12 mouse cellular contexts compared by ENCODE assay signal in genomic region chr4:125125361-125125921, GRCm38 (mm10). TPM values are rescaled to one million over a fixed set of nuclear protein-coding genes. Genes with fewer than 3 reads are reported as not detected.
DNase-seq lines count a peak whose midpoint lies in the region; ATAC-seq and TF ChIP-seq lines count a peak whose summit lies in the region.
"Had no signal": no experiment of that assay in that cellular context is flagged by ENCODE, and none has a peak within 500 bp of the region (broad histone marks: within the 10 kb centered on the region; RNA-seq: fewer than 3 reads in every experiment).

No protein-coding gene starts in this region.

- no peak overlapping the region; the same call in 1 of the 2 replicates for H3K9ac ChIP-seq in intestine, postnatal 0 days (ENCODE audit: low read depth, low read length)
- H3K9ac ChIP-seq: limb, embryonic 13.5 days; midbrain, embryonic 15.5 days had no signal

- no peak for TF ChIP-seq CTCF in intestine, postnatal 0 days (IDR thresholded peaks at IDR 0.05; ENCODE audit: low read depth)

- 73% methylated on average over 7 of the region's 7 CpGs for WGBS in heart, embryonic 10.5 days
- 54% methylated on average over 7 of the region's 7 CpGs for WGBS in intestine, postnatal 0 days

- no peak overlapping the region for H3K4me3 ChIP-seq in heart, embryonic 10.5 days
- no peak overlapping the region for H3K4me3 ChIP-seq in intestine, postnatal 0 days (ENCODE audit: low read depth, low read length)
- H3K4me3 ChIP-seq: limb, embryonic 13.5 days; midbrain, embryonic 15.5 days had no signal

- peaks cover 63% of the 10 kb centered on the region for H3K4me1 ChIP-seq in heart, embryonic 10.5 days
- H3K4me1 ChIP-seq in intestine, postnatal 0 days (replicated peaks; ENCODE audit: control insufficient read depth, insufficient read depth, low read length), result peaks cover 23% of the 10 kb centered on the region

- H3K27ac ChIP-seq in heart, embryonic 10.5 days, result peak overlapping the region; percentile 78; the same call in 1 of the 2 replicates
- peak overlapping the region; percentile 72 for H3K27ac ChIP-seq in intestine, postnatal 0 days (ENCODE audit: low read depth, low read length)
- H3K27ac ChIP-seq: limb, embryonic 13.5 days; midbrain, embryonic 15.5 days had no signal

- H3K9me3 ChIP-seq in heart, embryonic 10.5 days, result no peaks in the 10 kb centered on the region
- no peaks in the 10 kb centered on the region for H3K9me3 ChIP-seq in intestine, postnatal 0 days (ENCODE audit: control insufficient read depth)
- H3K9me3 ChIP-seq: limb, embryonic 13.5 days; midbrain, embryonic 15.5 days had no signal

- peaks cover 6% of the 10 kb centered on the region; the same call in 1 of the 2 replicates for H3K36me3 ChIP-seq in heart, embryonic 10.5 days
- H3K36me3 ChIP-seq in intestine, postnatal 0 days (ENCODE audit: control insufficient read depth, insufficient read depth), result peaks cover 8% of the 10 kb centered on the region; the same call in 1 of the 2 replicates
- H3K36me3 ChIP-seq: limb, embryonic 13.5 days; midbrain, embryonic 15.5 days had no signal

- DNase-seq in heart, embryonic 10.5 days (ENCODE audit: low spot score), result no peak
- no peak for DNase-seq in heart, adult 8-10 months (ENCODE audit: low spot score)
- DNase-seq in A20 (ENCODE audit: low read depth, low spot score) (peak; percentile 74), ZHBTc4 (ENCODE audit: low read depth, low spot score) (peak; percentile 72)
- no peak for DNase-seq in natural killer cell, adult 2 months (ENCODE audit: low spot score in 2 of 2)
- no peak for DNase-seq in frontal cortex, postnatal 14 days (ENCODE audit: low spot score in 2 of 2)
- no peak for DNase-seq in kidney, postnatal 25 days

- peak overlapping the region; percentile 27; the same call in 1 of the 2 replicates for H3K4me2 ChIP-seq in intestine, postnatal 0 days (replicated peaks; ENCODE audit: low read depth)
- H3K4me2 ChIP-seq: limb, embryonic 13.5 days; midbrain, embryonic 15.5 days had no signal

- H3K27me3 ChIP-seq in heart, embryonic 10.5 days (ENCODE audit: insufficient read depth, poor library complexity, severe bottlenecking), result peaks cover 13% of the 10 kb centered on the region; the same call in 1 of the 2 replicates
- H3K27me3 ChIP-seq in intestine, postnatal 0 days (replicated peaks; ENCODE audit: control insufficient read depth, insufficient read depth, low read length), result no peaks in the 10 kb centered on the region
- H3K27me3 ChIP-seq: Patski had no signal

- ATAC-seq in intestine, postnatal 0 days, result no peak
- ATAC-seq: midbrain, embryonic 15.5 days; Patski had no signal

RNA-seq across cellular contexts. Expression of gene Zc3h12a, which starts 2.2 kb away (rescaled TPM):
- 0.92 and 1.2 TPM in 2 replicates for polyA plus RNA-seq in heart, embryonic 10.5 days (2016; fragmentation: Nextera tagmentation; extraction: Ambion mirVana)
- 1 to 10 TPM; 3.5 to 5.7 (median 3.9) TPM for total RNA-seq in heart, adult 8-10 months (2022)
- 1.3 and 1.5 TPM in 2 replicates for polyA plus RNA-seq in intestine, postnatal 0 days (2015; fragmentation: Nextera tagmentation; extraction: Ambion mirVana)

RNA-seq across cellular contexts. Expression of gene Meaf6, which starts 40.5 kb away (rescaled TPM):
- 43.6 and 55.6 TPM in 2 replicates for polyA plus RNA-seq in heart, embryonic 10.5 days (2016; fragmentation: Nextera tagmentation; extraction: Ambion mirVana)
- 10 to 100 TPM; 13.3 to 20.8 (median 19.9) TPM for total RNA-seq in heart, adult 8-10 months (2022)
- polyA plus RNA-seq in intestine, postnatal 0 days (2015; fragmentation: Nextera tagmentation; extraction: Ambion mirVana), result 23.0 and 24.8 TPM in 2 replicates

RNA-seq across cellular contexts. Expression of gene Snip1, which starts 59.0 kb away (rescaled TPM):
- 22.0 and 25.6 TPM in 2 replicates for polyA plus RNA-seq in heart, embryonic 10.5 days (2016; fragmentation: Nextera tagmentation; extraction: Ambion mirVana)
- 1 to 10 TPM; 6.2 to 8.1 (median 7.6) TPM for total RNA-seq in heart, adult 8-10 months (2022)
- 13.6 and 15.5 TPM in 2 replicates for polyA plus RNA-seq in intestine, postnatal 0 days (2015; fragmentation: Nextera tagmentation; extraction: Ambion mirVana)

RNA-seq across cellular contexts. Expression of gene Dnali1, which starts 59.9 kb away (rescaled TPM):
- 0.12 and 0.28 TPM in 2 replicates for polyA plus RNA-seq in heart, embryonic 10.5 days (2016; fragmentation: Nextera tagmentation; extraction: Ambion mirVana)
- under 1 TPM in 1 of 4 experiments, not detected in 3; 0.11 TPM for total RNA-seq in heart, adult 8-10 months (2022)
- polyA plus RNA-seq in intestine, postnatal 0 days (2015; fragmentation: Nextera tagmentation; extraction: Ambion mirVana), result not detected in 2 replicates
- polyA plus RNA-seq: large intestine, adult 2 months; limb, embryonic 13.5 days had no signal

Comparison
In these comparisons a context has a peak if more than half of its experiments do, and no peak if none do; other contexts are left out.
1. DNase-seq: peak in A20 (single experiment) and ZHBTc4 (single experiment); none in heart, embryonic 10.5 days (single experiment), heart, adult 8-10 months (single experiment), natural killer cell, adult 2 months (0 of 2), frontal cortex, postnatal 14 days (0 of 2) and kidney, postnatal 25 days (0 of 2).